Mouse (Mus musculus): ENCODE results near the gene Gm28539. TPM values are rescaled to one million over a fixed set of nuclear protein-coding genes. Genes with fewer than 3 reads are reported as not detected.

Gene Gm28539
- polyA plus RNA-seq (2015; fragmentation: Nextera tagmentation; extraction: Ambion mirVana): not detected in 2 replicates

DNA sequence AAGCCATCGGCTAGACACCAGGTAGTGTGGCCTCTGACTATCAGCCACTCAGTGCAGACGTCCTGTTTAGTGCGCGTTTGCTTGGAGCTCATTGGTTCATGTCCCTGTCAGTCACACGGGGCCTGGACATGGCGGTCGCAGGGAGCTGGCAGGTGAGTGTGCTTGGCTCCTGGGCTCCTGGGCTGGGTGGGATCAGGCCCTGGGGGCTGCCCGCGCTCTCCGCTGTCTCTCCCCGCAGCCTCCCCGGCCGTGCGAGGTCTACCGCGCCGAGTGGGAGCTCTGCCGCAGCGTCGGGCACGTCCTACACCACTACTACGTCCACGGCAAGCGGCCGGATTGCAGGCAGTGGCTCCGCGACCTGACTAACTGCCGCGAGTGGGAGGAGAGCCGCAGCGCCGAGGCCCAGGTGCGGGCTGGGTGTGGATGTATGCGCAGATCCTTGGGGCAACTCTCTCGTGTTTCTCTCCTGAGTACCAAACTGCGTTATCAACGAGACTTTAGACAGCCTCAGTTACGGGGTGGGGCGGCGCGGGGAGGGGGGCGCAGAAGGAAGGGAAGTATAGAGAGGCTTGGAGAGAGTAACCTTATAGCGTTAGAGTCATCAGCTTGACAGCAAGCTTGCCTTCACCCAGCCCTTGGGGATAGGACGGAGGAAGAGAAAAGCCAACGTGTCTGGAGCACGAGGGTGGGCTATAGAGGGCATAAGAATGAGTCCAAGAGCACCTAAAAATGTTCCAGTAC is at the start of gene Gm28539, which contains the start of gene 2510002D24Rik:
TSS of gene Gm28539 (plus strand) at position 117 of the 741 bp plus-strand sequence.
TSS of gene 2510002D24Rik (plus strand) at position 111 of the 741 bp plus-strand sequence.
- no peak for TF ChIP-seq CTCF (IDR thresholded peaks at IDR 0.05; ENCODE audit: low read depth)
- Histone ChIP-seq H3K9ac (ENCODE audit: low read depth, low read length) (peak within 1 kb of the TSS; percentile 82), H3K27me3 (ENCODE audit: insufficient read depth, low read length) (no peaks in the 10 kb centered on the region), H3K4me2 (ENCODE audit: low read length) (peak within 1 kb of the TSS; percentile 75), H3K4me3 (replicated peaks; ENCODE audit: low read depth, low read length) (peak within 1 kb of the TSS; percentile 93), H3K27ac (peak within 1 kb of the TSS; percentile 85), H3K9me3 (replicated peaks; ENCODE audit: low read length) (no peaks in the 10 kb centered on the region), H3K4me1 (replicated peaks; ENCODE audit: insufficient read depth, low read length) (0 out of 2 replicates have a peak, but pooled peaks cover 4% of the 10 kb centered on the region), H3K36me3 (ENCODE audit: insufficient read depth, low read length) (peaks cover 22% of the 10 kb centered on the region; the same call in 1 of the 2 replicates)
- DNase-seq (ENCODE audit: low spot score) (peak; percentile 89), ATAC-seq (replicated peaks; ENCODE audit: low FRiP score, low read depth) (peak; percentile 99)
- WGBS: under 1% methylated on average over 46 of the region's 46 CpGs

DNA sequence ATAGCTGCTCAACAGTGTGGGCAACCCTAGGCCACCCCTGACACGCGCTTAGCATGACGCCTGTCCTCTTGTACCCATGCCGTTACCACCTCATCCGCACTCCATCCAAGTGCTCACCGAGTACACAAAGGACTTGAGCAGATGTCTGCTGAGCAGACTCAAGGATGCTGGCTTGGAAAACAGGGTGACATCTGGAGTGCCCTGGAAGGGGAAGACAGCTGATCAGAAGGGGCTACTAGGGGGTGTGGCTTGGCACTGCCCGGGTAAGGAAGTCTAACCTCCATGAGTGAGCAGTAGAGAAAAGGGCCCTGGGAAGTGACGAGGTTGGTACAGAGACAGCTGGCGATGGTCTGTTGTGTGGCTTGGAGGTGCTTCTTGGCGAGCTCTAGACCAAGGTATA is 49.7 kb upstream of the Gm28539 start:
- Histone ChIP-seq H3K9me3 (replicated peaks; ENCODE audit: low read length) (no peaks in the 10 kb centered on the region), H3K27ac (no peak overlapping the region), H3K4me1 (replicated peaks; ENCODE audit: insufficient read depth, low read length) (no peaks in the 10 kb centered on the region), H3K4me3 (replicated peaks; ENCODE audit: low read depth, low read length) (no peak overlapping the region), H3K9ac (ENCODE audit: low read depth, low read length) (no peak overlapping the region), H3K27me3 (ENCODE audit: insufficient read depth, low read length) (no peaks in the 10 kb centered on the region), H3K36me3 (ENCODE audit: insufficient read depth, low read length) (peaks cover 20% of the 10 kb centered on the region; the same call in 1 of the 2 replicates), H3K4me2 (ENCODE audit: low read length) (no peak overlapping the region)
- ATAC-seq (replicated peaks; ENCODE audit: low FRiP score, low read depth) (no peak), DNase-seq (ENCODE audit: low spot score) (no peak)
- no peak for TF ChIP-seq CTCF (IDR thresholded peaks at IDR 0.05; ENCODE audit: low read depth)
- 93% methylated on average over 10 of the region's 10 CpGs for WGBS

DNA sequence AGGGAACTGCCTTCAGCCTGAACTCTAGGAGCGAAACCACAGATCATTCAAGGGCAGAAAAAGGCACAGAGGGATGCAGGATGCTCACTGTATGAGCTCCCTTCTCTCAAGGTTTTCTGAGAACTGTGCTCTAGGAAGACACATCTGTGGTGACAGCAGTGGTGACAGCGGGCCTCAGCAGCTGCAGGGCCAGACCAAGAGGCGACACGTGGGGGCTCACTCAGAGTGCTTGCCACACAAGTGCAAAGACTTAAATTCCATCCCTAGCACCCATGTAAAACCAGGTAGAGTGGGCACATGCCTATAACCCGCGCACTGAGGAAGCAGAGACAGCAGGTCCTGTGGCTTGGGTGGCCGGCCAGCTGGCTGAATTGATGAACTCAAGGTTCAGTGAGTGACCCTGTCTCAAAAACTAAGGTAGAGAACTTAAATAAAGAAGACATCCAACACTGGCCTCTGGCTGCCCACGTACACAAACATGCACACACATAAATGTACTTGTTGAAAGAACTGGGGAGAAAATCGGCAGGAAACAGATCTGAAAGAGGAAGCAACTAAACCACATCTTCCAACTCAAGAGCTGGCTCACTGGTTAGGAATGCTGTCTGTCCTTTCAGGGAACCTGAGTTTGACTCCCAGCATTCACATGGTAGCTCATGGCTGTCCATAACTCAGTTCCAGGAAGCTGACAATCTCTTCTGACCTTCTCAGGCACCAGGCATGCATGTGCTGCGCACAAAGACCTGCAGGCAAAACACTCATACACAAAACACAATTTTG is 47.6 kb upstream of the Gm28539 start:
- Histone ChIP-seq H3K9ac (ENCODE audit: low read depth, low read length) (no peak overlapping the region), H3K4me3 (replicated peaks; ENCODE audit: low read depth, low read length) (no peak overlapping the region), H3K27me3 (ENCODE audit: insufficient read depth, low read length) (no peaks in the 10 kb centered on the region), H3K27ac (no peak overlapping the region), H3K4me1 (replicated peaks; ENCODE audit: insufficient read depth, low read length) (no peaks in the 10 kb centered on the region), H3K4me2 (ENCODE audit: low read length) (no peak overlapping the region), H3K9me3 (replicated peaks; ENCODE audit: low read length) (no peaks in the 10 kb centered on the region), H3K36me3 (ENCODE audit: insufficient read depth, low read length) (peaks cover 26% of the 10 kb centered on the region; the same call in 1 of the 2 replicates)
- ATAC-seq (replicated peaks; ENCODE audit: low FRiP score, low read depth) (0 out of 2 replicates have a peak, but pooled peaks have one; percentile 12), DNase-seq (ENCODE audit: low spot score) (no peak)
- 72% methylated on average over 10 of the region's 10 CpGs for WGBS
- no peak for TF ChIP-seq CTCF (IDR thresholded peaks at IDR 0.05; ENCODE audit: low read depth)

DNA sequence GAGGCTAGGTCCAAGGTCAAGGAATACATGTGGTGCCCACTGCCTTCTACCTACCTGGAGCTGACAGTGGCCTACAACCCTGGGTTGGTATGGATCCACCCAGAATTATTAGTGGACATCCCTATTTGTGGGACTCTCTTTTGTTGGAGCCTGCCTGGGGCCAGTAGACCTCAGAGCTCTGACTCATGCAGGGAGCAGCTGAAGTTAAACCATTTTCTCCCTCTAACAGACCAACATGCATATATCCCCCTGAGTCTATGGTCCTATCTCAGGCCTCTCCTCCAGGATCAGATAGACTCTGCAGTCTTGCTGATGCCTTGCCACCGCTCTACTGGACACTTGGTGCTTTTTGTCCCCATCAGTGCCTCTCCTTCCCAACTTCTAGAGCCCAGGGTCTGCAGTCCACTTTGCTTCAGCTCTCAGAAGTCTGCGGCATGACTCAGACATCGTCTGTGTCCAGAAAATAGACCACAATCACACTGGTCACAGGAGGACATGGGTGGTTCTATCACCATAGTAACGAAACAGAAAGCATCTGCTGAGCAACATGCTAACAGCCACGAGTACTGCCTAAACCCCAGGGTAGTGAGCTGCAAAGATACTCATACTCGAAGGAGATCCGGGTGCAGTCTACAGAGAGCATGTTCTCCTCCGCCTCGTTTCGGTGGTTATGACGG is 41.0 kb upstream of the Gm28539 start:
- Histone ChIP-seq H3K4me3 (replicated peaks; ENCODE audit: low read depth, low read length) (no peak overlapping the region), H3K36me3 (ENCODE audit: insufficient read depth, low read length) (0 out of 2 replicates have a peak, but pooled peaks cover 18% of the 10 kb centered on the region), H3K4me2 (ENCODE audit: low read length) (no peak overlapping the region), H3K27me3 (ENCODE audit: insufficient read depth, low read length) (no peaks in the 10 kb centered on the region), H3K27ac (no peak overlapping the region), H3K9ac (ENCODE audit: low read depth, low read length) (no peak overlapping the region), H3K4me1 (replicated peaks; ENCODE audit: insufficient read depth, low read length) (no peaks in the 10 kb centered on the region), H3K9me3 (replicated peaks; ENCODE audit: low read length) (no peaks in the 10 kb centered on the region)
- TF ChIP-seq CTCF (IDR thresholded peaks at IDR 0.05; ENCODE audit: low read depth): no peak
- ATAC-seq (replicated peaks; ENCODE audit: low FRiP score, low read depth): no peak
- no peak for DNase-seq (ENCODE audit: low spot score)
- 89% methylated on average over 11 of the region's 11 CpGs for WGBS

DNA sequence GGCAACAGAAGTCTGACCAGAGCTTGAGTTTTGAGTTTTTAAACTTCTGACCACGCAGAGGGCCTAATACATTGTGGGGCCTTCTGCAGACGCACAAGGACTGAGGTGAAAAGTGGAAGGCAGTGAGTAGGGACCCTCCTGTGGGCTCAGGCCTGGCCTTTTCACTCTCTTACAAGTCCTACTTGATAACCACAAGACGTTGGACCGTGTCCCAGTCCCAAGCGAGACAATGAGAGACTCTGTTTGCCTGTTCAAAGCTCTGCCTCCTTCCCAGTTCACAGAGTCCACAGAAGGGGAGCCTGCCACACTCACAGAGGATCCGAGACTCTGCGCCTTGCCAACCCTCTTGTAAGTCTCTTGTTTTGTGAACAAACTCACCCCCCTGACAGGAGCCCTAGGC is 39.7 kb upstream of the Gm28539 start:
- no peaks in the 10 kb centered on the region for H3K9me3 ChIP-seq (replicated peaks; ENCODE audit: low read length)
- H3K27me3 ChIP-seq (ENCODE audit: insufficient read depth, low read length): no peaks in the 10 kb centered on the region
- 0 out of 2 replicates have a peak, but pooled peaks cover 20% of the 10 kb centered on the region for H3K36me3 ChIP-seq (ENCODE audit: insufficient read depth, low read length)
- DNase-seq (ENCODE audit: low spot score): no peak
- no peak overlapping the region for H3K27ac ChIP-seq
- ATAC-seq (replicated peaks; ENCODE audit: low FRiP score, low read depth): no peak
- 91% methylated on average over 7 of the region's 7 CpGs for WGBS
- no peak overlapping the region for H3K9ac ChIP-seq (ENCODE audit: low read depth, low read length)
- H3K4me1 ChIP-seq (replicated peaks; ENCODE audit: insufficient read depth, low read length): no peaks in the 10 kb centered on the region
- no peak overlapping the region for H3K4me3 ChIP-seq (replicated peaks; ENCODE audit: low read depth, low read length)
- TF ChIP-seq CTCF (IDR thresholded peaks at IDR 0.05; ENCODE audit: low read depth): no peak
- no peak overlapping the region for H3K4me2 ChIP-seq (ENCODE audit: low read length)

DNA sequence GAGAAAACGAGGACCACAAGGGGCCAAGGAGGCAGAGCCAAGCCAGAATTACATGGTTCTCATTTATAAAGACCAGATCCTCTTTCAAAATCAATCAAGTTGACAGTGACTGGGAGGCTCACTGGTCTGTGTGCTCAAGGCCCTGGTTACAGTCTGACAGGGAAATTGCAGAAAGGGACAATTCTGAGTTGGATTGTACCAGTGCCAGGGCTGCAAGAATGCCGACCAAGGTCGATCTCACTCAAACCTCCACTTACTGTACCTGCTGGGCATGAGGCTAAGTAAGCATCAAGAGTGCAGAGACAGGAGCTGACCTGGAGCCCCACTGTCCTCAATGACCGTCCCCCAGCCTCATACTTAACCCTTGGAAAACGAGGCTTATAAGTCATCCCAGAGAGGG is 38.2 kb upstream of the Gm28539 start:
- Histone ChIP-seq H3K4me1 (replicated peaks; ENCODE audit: insufficient read depth, low read length) (no peaks in the 10 kb centered on the region), H3K4me3 (replicated peaks; ENCODE audit: low read depth, low read length) (no peak overlapping the region), H3K9ac (ENCODE audit: low read depth, low read length) (no peak overlapping the region), H3K4me2 (ENCODE audit: low read length) (no peak overlapping the region), H3K36me3 (ENCODE audit: insufficient read depth, low read length) (0 out of 2 replicates have a peak, but pooled peaks cover 18% of the 10 kb centered on the region), H3K9me3 (replicated peaks; ENCODE audit: low read length) (no peaks in the 10 kb centered on the region), H3K27ac (no peak overlapping the region), H3K27me3 (ENCODE audit: insufficient read depth, low read length) (no peaks in the 10 kb centered on the region)
- no peak for ATAC-seq (replicated peaks; ENCODE audit: low FRiP score, low read depth)
- DNase-seq (ENCODE audit: low spot score): no peak
- 87% methylated on average over 5 of the region's 5 CpGs for WGBS
- no peak for TF ChIP-seq CTCF (IDR thresholded peaks at IDR 0.05; ENCODE audit: low read depth)

All from kidney, postnatal 0 days (tissue).